Mouse (Mus musculus) mesoderm, embryonic 11.5 days (tissue): Measurements from ENCODE around the gene Ina.
"Not testable (repeated sequence)": the region's sequence is repeated elsewhere in the genome, so short reads cannot be mapped to it uniquely, and the experiment has no call there.

Source experiments
- DNase-seq: peaks from one replicate; pipeline ENCODE4 v3.0.0-alpha.2; 2012; ENCODE audit warnings: low read depth, low spot score

The Ina gene

DNA sequence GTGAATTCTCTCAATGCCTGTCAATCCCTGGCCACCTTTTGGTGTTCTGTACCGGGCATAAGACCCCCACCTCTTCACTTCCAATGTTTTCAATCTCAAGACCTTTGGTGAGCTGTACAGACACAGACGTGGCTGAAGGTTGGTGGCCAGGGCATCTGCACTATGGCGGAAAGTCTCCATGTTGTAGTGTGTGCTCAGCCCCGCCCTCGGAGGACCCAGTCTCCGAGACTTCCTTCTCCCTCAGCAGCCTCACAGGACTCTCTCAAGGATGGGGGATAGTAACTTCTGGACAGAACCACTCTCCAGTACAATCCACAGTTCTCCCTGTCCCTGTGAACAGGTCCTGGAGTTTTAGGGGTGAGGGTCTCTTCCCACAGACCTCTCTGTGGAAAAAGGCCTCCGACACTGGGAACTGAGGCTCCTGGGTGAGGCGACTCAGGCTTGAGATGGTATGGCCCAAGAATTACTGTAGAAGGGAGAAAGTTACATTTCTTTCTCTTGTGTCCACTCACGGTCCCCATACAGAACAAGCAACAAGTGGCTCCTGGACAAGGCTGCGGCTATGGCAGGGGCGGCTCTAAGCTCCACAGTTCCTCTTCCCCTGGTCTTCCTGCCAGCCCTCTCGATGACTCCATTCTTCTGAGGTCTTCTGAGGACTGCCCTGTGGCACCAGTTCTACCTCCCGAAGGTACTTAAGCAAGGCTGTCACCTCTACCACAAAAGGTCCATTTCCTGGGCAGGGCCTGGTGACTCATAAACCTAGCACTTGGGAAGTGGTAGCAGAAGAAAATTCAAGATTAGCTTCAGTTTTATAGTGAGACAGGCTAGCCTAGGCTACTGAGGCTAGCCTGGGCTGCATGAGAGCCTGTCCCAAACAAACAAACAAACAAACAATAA, 29.5 kb upstream of the Ina start:
- DNase-seq: no peak

DNA sequence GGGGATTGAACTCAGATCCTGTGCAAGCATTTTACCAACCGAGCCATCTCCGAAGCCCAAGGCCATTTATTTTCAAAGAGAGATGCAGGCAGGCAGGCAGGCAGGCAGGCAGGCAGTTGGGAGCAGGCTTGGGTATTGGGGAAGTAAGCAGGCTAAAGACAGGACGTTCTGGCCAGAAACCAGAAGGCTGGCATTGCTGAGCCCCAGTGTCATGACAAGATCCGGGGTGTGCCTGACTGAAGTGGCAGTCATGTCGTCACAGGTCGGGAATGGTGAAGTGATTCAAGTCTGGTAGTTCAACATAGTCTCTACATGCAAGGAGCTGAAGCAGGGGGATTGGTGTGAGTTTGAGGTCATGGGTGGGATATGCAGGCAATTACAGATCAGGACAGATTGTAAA, 26.9 kb upstream of the Ina start:
- no peak for DNase-seq

DNA sequence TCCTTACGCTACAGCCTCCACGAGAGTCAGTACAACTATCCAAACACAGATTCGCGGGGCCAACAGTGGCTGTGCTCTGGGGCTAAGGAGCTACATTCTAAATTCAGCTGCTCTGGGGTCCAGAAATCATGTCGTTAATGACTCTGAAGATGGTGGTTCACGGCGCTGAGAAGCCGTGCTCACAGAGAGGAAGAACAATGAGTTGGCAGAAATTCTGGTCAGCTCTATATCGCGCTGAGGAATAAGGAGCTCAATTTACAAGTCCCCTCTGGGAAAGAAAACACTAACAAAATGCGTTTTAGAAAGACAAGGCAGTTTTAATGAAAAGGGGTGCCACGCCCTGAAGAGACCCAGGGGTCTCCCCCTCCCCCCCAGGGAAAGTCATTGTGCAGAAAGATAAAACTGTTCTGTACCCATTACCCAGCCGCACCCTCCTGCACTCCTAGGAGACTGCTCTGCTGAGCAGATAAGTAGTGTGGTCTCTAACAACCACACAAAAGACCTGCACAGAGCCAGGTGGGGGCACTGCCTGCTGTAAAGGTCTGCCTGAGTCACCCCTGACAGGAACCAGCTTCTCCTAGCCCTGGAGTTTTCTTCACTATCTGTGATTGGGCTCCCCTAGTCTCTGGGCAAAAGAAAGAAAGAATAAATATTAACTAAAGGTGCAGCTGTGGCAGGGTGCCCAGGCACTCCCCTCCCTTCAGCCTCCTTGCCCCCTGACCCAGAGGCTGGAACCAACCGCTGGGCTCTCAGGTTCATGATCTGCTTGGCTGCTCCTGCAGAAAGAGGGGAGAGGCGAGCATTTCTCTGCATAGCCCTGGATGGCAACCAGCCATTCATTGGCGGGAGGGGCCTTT, 26.0 kb upstream of the Ina start:
- DNase-seq: no peak

DNA sequence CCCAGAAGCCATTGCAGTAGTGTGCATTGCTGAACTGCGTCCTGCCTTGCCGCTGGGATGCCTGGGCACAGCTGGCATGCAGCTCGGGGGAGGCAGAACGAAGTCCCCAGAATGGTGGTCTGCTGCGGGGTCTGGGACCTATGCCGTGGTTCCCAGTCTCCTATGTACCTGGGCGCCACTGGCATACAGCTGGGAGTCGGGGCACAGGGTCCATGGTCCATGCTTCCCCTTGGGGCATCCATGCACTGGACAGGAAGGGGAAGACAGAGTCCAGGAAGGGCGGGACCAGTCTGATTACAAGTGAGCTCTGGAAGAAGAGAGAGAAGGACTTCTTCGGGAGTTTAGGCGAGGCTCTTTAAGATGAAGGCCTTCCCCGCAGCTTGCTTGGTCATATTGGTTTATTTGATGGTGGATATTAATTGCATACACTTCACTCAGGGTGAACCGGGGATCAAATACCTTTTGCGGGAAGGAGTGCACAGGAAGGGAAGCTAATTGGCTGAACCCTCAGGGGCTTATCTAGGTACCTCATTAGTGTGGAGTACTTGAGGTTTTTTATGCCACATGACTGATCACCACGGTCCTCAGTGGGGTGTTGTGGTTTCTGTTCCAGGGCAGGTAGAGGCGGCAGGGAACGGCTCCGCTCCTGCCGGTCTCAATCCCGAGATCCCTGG, 24.9 kb upstream of the Ina start:
- no peak for DNase-seq

DNA sequence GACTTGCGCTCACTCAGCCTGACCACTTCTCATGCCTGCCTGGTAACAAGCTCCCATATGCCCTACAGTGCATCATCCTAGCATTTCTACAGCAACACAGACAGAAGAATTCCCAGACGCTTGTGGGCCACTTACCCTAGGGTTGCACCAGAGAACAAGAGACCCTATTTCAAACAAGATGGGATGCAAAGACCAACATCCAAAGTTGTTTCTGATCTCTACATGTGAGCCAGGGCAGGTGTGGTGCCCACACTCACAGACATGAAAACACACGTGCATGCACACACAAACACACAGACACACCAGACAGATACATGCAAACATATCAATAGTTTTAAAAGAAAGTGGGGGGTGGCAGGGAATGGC, 24.4 kb upstream of the Ina start:
- DNase-seq: no peak

DNA sequence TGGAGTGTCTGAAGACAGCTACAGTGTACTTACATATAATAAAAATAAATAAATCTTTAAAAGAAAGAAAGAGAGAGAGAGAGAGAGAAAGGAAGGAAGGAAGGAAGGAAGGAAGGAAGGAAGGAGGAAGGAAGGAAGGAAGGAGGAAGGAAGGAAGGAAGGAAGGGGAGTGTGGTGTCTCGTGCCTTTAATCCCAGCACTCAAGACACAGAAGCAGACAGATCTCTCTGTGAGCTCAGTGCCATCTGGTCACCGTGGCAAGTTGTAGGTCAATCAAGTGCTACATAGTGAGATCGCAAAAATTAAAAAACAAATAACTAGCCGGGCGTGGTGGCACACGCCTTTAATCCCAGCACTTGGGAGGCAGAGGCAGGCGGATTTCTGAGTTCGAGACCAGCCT, 23.9 kb upstream of the Ina start:
- not testable (repeated sequence) for DNase-seq

DNA sequence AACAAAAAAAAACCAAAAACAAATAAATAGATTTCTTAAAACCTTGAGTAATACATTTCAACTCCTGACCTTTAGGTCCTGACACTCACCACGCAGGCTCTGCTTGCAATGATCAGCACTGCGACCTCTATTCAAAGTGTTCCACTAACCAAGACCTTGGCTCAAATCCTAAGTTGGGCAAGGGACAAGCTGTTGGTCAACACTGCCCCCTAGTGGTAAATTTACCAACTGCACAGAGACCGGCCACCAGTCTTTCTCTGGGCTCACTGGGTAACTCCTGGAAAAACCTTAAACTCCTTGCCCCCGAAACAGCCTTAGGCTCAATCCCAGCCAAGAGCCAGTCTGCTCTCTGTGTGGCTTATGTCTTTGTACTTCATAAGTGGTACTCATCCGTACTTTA, 23.4 kb upstream of the Ina start:
- peak; percentile 85 for DNase-seq

DNA sequence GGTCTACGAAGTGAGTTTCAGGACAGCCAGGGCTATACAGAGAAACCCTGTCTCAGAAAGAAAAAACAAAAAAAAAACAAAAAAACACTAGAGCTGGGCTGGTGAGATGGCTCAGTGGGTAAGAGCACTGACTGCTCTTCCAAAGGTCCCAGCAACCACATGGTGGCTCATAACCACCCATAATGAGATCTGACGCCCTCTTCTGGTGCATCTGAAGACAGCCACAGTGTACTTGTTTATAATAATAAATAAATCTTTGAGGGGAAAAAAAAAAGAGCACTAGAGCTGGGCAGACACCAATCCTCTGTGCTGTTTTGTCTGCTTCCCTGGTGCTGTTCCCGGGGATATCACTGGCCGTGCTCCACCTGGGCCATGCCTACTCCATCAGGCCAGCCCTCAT, 22.2 kb upstream of the Ina start:
- not testable (repeated sequence) for DNase-seq

DNA sequence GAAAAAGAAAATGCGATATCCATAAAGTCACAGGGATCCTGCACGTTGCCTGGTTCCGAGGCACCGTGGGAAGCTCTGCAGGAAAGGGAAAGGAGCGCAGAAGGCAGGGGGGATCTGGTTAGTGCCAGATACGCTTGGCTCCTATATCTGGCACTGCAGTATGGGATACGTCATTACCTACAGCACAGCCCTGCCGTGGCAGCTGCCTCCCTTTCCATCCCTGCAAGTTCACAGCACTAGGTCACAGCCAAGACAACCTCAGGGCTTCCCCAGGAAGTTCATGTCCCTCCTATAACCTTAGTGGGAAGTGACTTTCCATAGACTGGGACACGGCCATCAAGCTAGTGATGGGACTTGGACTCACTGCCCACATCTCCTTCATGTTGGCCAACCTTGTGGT, 18.4 kb upstream of the Ina start:
- DNase-seq: no peak

DNA sequence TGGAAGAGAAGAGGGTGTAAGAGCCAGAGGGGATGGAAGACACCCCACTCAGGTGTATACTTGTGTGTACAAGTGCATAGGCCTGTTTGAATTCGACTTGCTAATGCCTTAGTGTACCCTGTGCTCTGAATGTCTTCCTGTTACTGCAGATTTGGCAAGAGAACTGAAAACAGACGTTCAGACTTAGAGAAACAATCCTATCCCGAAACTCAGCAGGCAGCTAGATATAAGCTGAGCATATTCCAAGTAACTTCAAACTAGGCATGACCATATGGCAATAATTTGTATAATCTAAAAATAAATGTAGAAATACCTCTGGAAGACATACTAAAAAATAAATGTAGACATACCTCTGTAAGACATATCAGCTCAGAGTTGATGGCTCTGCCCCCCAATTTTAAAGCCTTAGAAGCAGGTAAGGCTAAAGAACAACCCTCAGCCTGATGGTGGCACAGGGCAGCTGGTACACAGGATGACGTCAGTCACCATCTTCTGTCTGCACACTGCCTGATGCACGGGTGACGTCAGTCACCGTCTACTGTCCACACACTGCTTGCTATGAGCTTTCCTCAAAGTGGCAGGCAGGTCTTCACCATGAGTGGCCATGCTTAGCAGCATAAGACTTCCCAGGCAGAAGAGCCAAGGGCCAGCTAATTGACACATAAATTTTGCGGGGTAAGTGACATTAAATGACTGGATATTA, 16.2 kb upstream of the Ina start:
- DNase-seq: no peak

DNA sequence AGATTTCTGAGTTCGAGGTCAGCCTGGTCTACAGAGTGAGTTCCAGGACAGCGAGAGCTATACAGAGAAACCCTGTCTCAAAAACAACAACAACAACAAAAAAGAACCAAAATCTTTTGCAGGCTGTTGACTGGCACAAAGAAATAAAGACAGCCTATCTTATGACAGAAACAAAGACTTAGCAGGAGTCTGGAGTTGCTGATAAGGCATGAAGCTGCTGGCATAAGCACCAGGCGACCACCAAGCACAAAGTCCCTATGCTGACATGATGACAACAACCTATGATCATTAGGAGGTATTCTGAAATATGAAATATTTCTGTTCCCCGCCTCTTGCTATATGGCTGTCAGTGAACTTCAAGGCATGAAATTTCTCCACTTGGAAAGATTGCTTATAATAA, 15.5 kb upstream of the Ina start:
- no peak for DNase-seq

DNA sequence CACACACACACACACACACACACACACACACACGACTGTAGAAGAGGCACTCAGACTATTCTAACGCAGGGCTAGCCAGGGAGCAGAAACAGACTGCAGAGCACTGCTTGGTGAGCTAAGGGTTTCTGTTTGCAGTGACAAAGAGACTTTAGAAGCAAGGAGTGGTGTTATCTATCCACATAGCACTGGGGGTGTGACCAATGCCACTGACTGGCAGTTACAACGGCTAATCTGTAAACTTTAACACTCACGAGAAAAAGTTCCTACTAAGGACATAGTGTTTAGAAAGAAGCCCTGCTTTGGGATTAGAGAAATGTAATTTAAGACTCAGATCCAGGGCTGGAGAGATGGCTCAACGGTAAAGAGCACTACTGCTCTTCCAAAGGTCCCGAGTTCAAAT, 14.7 kb upstream of the Ina start:
- DNase-seq: no peak

DNA sequence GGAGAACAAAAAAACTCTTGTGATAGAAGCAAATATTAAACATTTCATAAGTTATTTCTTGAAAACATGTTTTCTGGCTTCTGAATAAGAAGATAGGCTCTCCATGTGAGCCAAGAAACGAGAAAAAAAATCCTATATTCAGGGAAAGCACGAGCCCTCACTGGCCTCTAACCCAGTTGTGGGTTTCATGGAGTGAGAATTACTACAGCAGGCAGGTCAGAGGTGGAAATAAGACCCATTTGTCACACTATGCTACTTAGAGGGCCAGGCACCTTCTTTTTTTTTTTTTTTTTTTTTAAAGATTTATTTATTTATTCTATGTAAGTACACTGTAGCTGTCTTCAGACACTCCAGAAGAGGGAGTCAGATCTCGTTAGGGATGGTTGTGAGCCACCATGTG, 14.1 kb upstream of the Ina start:
- not testable (repeated sequence) for DNase-seq

DNA sequence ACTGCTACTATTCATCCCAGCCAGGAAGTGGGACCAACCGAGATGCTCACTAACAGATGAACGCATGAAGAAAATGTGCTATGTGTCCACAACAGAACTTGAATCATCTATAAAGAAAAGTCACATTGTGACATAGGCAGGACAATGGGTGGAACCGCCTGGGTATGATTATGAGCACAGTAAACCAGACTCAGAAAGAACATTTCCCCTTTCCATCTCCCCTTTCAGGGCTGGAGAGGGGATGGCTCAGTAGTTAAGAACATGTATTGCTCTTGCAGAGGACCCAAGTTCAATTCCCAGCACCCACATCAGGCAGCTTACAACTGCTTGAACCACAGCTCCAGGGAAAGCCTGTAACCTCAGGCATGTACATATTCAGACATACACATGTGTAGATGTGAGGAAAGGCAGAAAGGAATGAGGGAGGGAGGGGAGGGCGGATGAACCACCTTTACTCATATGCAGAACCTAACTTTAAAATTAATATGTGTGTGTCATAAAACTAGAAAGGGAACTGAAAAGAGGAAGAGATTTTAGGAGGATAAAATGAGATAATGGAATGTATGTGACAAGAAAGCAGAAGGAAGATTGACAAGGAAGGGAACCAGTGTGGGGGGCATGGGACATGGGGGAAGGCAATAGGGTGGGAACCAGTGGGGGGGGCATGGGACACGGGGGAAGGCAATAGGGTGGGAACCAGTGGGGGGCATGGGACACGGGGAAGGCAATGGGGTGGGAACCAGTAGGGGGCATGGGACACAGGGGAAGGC, 10.6 kb upstream of the Ina start:
- no peak for DNase-seq

DNA sequence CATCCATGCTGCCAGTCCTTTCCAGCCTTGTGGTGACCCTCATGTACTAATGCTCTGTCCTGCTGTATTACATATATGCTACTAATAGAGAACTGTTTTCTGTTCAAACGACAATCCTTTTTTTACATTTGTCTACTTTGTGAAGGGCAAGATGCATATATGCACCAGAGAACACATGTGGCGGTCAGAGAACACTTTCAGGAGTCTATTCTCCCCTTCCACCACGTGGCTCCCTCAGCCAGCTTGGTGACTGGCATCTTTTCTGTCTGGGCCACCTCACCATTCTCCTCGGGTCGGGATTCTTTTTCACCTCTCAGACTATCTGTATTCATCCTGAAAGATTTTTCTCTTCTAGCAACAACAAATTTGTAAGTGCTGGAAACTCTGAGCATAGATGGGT, 8.6 kb upstream of the Ina start:
- DNase-seq: no peak

DNA sequence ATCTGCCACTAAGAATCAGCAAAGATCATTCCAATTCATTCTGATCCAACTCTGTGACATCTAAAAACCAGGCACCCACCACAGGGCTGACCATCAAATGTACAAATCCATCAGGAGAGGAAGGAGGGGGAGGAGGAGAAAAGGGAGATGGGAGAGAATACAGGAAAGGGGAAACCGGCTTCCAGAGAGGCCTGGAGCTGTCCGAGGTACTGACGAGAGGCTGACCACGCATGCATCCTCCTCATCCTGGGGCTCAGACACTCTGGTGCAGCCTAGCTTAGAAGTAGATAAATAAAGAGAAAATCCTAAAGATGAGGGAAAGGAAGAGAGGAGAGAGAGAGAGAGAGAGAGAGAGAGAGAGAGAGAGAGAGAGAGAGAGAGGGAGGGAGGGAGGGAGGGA, 8.2 kb upstream of the Ina start:
- DNase-seq: peak; percentile 75

DNA sequence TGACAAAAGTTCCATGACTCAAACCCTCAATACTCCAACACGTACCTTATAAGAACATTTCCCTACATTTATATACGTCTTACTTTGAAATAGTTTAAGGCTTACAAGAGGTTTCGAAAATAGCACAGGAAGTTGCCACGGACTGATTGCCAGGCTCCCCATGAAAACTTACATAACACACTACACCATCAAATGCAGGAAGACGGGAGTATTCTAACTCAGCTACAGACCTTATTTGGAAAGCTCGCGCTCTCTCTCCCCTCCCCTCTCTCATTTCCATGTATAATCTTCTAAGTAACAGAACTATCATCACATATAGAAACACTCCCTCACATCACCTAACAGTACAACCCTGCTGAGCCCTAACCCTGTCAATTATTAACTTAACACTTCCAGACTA, 5.1 kb upstream of the Ina start:
- no peak for DNase-seq

DNA sequence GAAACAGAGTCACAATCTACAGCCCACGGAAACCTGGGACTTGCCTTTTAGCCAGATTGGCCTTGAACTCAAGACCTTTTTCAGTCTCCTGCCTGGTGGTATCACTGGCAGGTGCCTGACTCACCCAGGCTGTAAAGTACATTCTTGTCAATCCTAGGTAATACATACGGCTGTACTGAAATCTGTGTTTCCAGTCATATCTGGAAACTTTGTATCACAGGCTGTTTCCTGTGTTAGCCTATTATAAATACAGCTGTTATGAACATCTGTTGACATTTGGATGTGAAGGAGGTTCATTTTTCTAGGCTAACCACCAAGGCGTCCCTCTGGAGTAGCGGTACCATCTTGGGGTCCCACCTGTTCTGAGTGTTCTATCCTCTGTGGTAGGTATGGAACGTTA, 4.6 kb upstream of the Ina start:
- no peak for DNase-seq

DNA sequence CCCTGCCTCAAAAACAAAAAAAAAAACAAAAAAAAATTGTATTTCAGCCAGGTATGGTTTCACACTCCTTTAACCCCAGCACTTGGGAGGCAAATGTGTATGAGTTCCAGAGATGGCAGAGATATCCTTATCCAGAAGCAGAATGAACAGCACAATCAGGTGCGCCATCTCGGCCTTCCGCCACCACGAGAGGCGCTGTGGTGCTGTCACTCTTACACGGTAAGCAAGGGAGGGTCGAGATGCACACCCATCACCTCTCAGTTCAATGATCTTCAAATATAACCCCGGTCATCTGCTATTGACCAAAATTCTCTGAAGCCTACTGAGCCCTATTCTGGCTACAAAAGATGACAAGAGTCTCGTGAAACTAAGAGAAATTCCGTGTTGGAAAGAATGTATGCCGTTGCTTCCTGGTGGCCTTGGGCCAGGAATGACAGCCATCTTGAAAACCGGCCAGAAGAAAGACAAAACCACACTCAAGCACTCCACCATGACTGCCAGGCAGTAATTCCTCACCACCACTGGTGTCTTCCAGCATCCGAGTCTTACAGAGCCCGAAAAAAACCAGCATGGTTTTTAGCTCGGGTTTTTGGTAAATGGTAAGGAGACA, 1.9 kb upstream of the Ina start:
- DNase-seq: no peak

DNA sequence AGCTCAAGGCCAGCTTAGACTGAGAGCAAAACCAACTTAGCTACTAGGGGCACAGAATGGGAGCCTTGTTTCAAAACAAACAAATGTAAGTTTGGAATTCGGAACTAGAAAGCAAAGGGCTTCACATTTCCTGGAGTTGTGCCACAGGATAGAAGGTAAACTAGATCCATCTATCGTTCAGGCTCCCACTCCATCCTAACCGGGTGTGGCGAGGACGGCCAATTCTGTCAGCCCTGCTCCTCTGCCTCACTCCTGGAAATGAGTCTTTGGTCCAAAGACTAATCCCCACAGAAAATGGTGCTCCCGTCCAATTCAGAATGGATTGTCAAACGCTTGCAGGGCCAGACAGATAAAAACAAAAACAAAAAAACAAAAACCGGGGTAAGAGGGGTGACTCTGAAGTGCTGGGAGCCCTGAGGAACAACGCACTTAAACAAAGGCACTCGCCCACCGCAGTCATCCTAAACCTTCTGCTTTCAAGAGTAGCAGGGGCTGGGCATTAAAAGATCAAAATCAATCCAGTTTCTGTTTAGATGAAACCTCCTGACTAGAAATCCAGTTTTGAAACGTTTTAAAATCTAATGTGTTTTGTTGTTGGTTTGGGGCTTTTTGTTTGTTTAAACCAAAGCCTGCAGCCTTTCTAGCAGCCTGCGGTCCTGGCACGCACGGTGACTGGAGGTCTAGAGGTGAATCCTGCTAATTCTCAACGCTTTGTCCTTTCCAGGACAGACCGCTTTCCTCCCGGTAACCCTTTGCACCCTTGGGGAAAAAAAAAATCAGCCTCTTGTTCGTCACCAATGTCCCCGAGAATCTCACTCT, 949 bp upstream of the Ina start:
- DNase-seq: no peak
